Mouse (Mus musculus) liver, embryonic 12.5 days (tissue): ENCODE results near the gene Mtmr3. TPM values are rescaled to one million over a fixed set of nuclear protein-coding genes. Genes with fewer than 3 reads are reported as not detected.
"Not testable (repeated sequence)": the region's sequence is repeated elsewhere in the genome, so short reads cannot be mapped to it uniquely, and the experiment has no call there.

Experiments
- ATAC-seq: fragments of 200-750 bp; cut with Nextera tagmentation; 2 replicates; pipeline ENCODE4 v1.8.0; 2017; ENCODE audit warnings: moderate number of reproducible peaks, mild to moderate bottlenecking, moderate library complexity
- H3K27ac ChIP-seq: fragments of 300-500 bp; sonication (generic); 2 replicates; pipeline ENCODE4 v1.5.1; 2016; ENCODE audit warnings: mild to moderate bottlenecking
- H3K27me3 ChIP-seq: fragments of 300-500 bp; sonication (generic); replicated peaks from 2 replicates; pipeline ENCODE4 v1.6.1; 2016; ENCODE audit warnings: mild to moderate bottlenecking, moderate library complexity
- H3K36me3 ChIP-seq: fragments of 300-500 bp; sonication (generic); 2 replicates; pipeline ENCODE4 v1.6.1; 2016; ENCODE audit warnings: mild to moderate bottlenecking, moderate library complexity
- H3K4me1 ChIP-seq: fragments of 300-500 bp; sonication (generic); 2 replicates; pipeline ENCODE4 v1.6.1; 2016
- H3K4me2 ChIP-seq: fragments of 300-500 bp; sonication (generic); 2 replicates; pipeline ENCODE4 v1.6.1; 2016; ENCODE audit warnings: mild to moderate bottlenecking, moderate library complexity
- H3K4me3 ChIP-seq: fragments of 300-500 bp; sonication (generic); 2 replicates; pipeline ENCODE4 v1.5.1; 2016; ENCODE audit warnings: mild to moderate bottlenecking, moderate library complexity
- H3K9ac ChIP-seq: fragments of 300-500 bp; sonication (generic); 2 replicates; pipeline ENCODE4 v1.6.1; 2016; ENCODE audit warnings: mild to moderate bottlenecking, moderate library complexity
- H3K9me3 ChIP-seq: fragments of 300-500 bp; sonication (generic); replicated peaks from 2 replicates; pipeline ENCODE4 v1.6.1; 2016; ENCODE audit warnings: mild to moderate bottlenecking, moderate library complexity
- WGBS: fragments of 180-500 bp; shearing (Covaris S2); methylation state at CpG from one replicate; pipeline ENCODE4 v1.1.7; 2016; ENCODE audit not compliant: insufficient replicate concordance; 5-methylcytosine and 5-hydroxymethylcytosine counted together
- polyA plus RNA-seq: library from polyadenylated mRNA; unstranded; fragments of >200 nt; fragmentation: Nextera tagmentation; extraction: Ambion mirVana; gene quantifications from 2 replicates; pipeline ENCODE4 v1.2.1, GENCODE M21; 2016

Gene Mtmr3
- polyA plus RNA-seq, 1 experiment from 2014 or later: 38.8 TPM

DNA sequence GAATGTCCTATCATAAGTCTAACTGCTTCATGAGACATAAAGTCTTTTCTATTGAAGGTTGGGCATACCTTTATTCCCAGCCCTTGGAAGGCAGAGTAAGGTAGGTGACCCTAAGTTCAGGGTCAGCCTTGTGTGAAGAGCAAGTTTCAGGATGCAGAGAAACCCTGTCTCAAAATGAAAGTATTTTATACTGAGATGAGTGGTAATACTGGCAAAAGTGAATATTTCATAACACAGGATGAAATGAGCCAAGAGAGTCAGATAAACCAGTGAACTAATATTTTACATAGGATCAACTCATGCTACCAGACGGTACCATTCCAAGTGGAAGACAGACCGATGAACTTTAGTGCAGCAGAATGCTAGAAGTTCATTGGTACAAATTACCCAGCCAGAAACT is 3.7 kb upstream of the Mtmr3 start:
- WGBS: 88% methylated on average over 2 of the region's 2 CpGs
- no peak overlapping the region for H3K4me2 ChIP-seq
- H3K4me3 ChIP-seq: no peak overlapping the region
- peaks cover 9% of the 10 kb centered on the region for H3K27me3 ChIP-seq
- H3K36me3 ChIP-seq: no peaks in the 10 kb centered on the region
- peaks cover 25% of the 10 kb centered on the region for H3K4me1 ChIP-seq
- H3K9ac ChIP-seq: no peak overlapping the region
- H3K27ac ChIP-seq: no peak overlapping the region
- no peaks in the 10 kb centered on the region for H3K9me3 ChIP-seq
- ATAC-seq: no peak

DNA sequence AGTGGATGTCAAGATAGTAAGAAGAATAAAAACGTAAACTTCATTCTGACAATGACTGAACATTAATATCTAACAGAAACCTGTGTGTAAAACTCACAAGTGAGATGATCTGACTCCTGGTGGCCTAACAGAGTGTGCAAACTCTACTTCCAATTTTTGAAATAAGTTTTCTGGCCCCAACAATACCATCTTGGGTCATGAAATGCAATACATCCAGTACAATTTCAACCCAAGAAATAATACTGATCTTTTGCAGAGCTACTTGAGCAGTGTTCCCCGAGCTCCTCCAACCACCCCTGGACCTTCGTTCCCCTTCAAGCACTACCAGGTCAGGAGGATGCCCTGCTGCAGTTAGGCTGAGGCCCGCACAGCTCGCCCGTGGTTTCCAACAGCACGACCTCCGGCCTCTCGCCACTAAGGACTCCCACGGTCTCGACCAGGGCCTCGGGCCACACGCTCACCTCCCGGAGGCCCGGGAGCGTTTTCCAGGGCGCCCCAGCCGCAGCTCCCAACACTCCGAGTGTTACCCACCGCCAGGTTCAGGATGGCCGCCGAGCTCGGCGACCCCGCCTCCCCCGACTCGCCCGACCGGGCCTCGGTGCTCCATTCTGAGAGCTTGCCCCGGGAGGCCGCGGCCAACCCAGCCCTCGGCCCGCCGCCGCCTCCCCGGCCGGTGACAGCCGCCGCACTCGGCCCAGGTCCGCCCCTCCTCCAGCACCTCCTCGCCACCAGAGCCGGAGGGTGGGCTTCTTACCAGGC is 635 bp downstream of the Mtmr3 start:
- H3K4me2 ChIP-seq: peak overlapping the region; percentile 79
- no peaks in the 10 kb centered on the region for H3K27me3 ChIP-seq
- WGBS: 1% methylated on average over 45 of the region's 45 CpGs
- H3K9me3 ChIP-seq: no peaks in the 10 kb centered on the region
- H3K36me3 ChIP-seq: peaks cover 15% of the 10 kb centered on the region
- H3K9ac ChIP-seq: peak overlapping the region; percentile 99
- H3K27ac ChIP-seq: peak overlapping the region; percentile 97
- H3K4me1 ChIP-seq: peaks cover 52% of the 10 kb centered on the region
- ATAC-seq: peak; percentile 83
- H3K4me3 ChIP-seq: peak overlapping the region; percentile 99

DNA sequence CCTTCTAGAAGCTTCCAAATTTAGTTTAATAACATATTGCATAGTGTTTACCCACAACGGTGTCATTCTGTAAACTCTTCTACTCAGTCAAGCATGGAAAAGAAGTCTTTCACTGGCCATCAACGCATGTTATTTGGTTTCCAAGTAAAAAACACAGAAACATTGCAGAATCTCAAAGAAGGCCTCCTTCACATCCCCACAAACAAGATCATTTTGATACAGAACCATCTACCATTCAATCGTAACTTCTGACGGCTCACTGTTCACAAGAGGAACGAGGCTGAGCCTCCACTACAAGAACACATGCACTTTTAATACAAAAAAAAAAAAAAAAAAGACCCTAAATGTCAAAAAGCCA is 1.2 kb downstream of the Mtmr3 start:
- Histone ChIP-seq H3K4me2 (peak overlapping the region; percentile 79), H3K9me3 (no peaks in the 10 kb centered on the region), H3K4me3 (peak overlapping the region; percentile 99), H3K36me3 (peaks cover 18% of the 10 kb centered on the region), H3K9ac (peak overlapping the region; percentile 99), H3K27me3 (no peaks in the 10 kb centered on the region), H3K27ac (peak overlapping the region; percentile 97), H3K4me1 (peaks cover 52% of the 10 kb centered on the region)
- 17% methylated on average over 5 of the region's 5 CpGs for WGBS
- no peak for ATAC-seq

DNA sequence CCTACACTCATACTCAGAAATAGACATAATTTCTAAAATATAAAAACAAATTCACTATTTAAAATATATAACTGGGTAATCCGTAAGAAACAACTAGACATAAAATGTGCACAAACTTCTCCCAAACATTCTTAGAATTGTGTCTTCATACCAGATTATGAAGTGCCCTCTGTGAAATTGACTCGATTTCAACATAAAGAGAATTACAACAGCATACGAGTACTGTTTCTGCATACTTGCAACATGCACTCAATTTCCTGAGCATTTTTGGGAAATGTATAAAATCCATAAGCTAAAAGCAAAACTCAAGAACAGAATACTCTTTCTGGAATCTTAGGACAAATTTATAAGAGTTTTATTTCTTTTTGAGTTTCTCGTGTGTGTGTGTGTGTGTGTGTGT is 2.9 kb downstream of the Mtmr3 start:
- Histone ChIP-seq H3K4me2 (peak overlapping the region; percentile 79), H3K9me3 (no peaks in the 10 kb centered on the region), H3K9ac (peak overlapping the region; percentile 99), H3K27ac (0 out of 2 replicates have a peak overlapping the region, but pooled peaks have one; percentile 4), H3K36me3 (peaks cover 31% of the 10 kb centered on the region), H3K27me3 (no peaks in the 10 kb centered on the region), H3K4me1 (peaks cover 59% of the 10 kb centered on the region), H3K4me3 (peak overlapping the region; percentile 99)
- no peak for ATAC-seq
- WGBS: 78% methylated on average over 4 of the region's 4 CpGs

DNA sequence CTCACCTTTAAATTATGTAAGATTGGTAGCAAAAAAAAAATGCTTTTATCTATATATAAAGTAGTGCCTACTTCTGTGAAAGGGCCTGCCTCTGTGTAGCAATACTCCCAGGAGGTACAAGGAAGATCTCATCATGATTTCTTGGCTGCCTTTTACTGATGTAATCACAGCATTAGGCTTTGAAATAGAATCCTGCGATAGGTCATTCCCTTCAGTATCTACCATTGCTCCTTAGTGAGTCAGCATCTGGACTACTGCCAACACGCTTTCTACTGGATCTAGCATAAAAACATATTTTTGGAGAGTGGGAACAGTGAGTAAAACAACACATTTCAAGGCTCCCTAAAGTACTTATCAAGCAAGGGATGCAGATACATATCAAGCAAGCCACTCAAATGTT is 16.0 kb downstream of the Mtmr3 start:
- H3K9me3 ChIP-seq: no peaks in the 10 kb centered on the region
- no peaks in the 10 kb centered on the region for H3K27me3 ChIP-seq
- peak overlapping the region; percentile 10; the same call in 1 of the 2 replicates for H3K9ac ChIP-seq
- H3K4me2 ChIP-seq: no peak overlapping the region
- H3K4me3 ChIP-seq: no peak overlapping the region
- 73% methylated on average over 2 of the region's 2 CpGs for WGBS
- H3K27ac ChIP-seq: peak overlapping the region; percentile 64
- no peak for ATAC-seq
- peaks cover 8% of the 10 kb centered on the region for H3K36me3 ChIP-seq
- peaks cover 78% of the 10 kb centered on the region for H3K4me1 ChIP-seq

DNA sequence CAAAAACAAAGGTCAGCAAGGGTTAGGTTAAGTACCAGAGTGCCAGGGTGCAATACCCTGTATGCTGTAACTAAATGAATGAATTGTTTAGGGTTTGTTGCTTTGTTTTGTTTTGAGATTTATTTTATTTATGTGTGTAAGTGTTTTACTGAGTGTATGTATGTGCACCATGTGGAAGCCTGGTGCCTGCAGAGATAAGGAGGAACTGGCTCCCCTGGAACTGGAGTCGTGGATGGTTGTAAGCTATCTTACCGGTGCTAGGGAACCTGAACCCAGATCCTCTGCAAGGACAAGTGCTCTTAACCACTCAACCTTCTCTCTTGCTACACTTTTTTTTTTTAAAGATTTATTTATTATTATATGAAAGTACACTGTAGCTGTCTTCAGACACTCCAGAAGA is 17.6 kb downstream of the Mtmr3 start:
- H3K9ac ChIP-seq: peak overlapping the region; percentile 46
- no peaks in the 10 kb centered on the region for H3K9me3 ChIP-seq
- H3K4me2 ChIP-seq: peak overlapping the region; percentile 56
- peak overlapping the region; percentile 24 for H3K4me3 ChIP-seq
- peak; percentile 82 for ATAC-seq
- peak overlapping the region; percentile 96 for H3K27ac ChIP-seq
- no peaks in the 10 kb centered on the region for H3K27me3 ChIP-seq
- peaks cover 76% of the 10 kb centered on the region for H3K4me1 ChIP-seq
- 31% methylated on average over 2 of the region's 2 CpGs for WGBS
- H3K36me3 ChIP-seq: peaks cover 8% of the 10 kb centered on the region

DNA sequence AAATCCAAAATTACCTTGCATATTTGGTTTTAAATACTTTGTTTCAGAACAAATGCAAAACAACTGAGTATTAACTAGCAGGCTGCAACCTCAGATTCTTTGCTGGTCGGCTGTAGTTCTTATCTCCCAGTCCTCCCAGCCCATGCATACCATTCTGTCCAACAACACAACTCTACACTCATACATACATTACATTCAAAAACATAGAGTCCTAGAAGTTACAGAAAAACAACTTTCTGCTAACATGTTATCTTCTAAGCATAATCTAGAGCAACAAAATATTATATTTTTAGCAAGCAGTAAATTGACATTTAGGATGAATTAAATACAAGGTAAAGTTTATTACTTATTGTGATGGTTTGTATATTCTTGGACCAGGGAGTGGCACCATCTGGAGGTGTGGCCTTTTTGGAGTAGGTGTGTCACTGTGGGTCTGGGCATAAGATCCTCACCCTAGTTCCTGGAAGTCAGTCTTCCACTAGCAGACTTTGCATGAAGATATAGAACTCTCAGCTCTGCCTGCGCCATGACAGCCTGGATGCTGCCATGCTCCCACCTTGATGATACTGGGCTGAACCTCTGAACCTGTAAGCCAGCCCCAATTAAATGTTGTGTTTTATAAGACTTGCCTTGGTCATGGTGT is 18.5 kb downstream of the Mtmr3 start:
- peak; percentile 92 for ATAC-seq
- H3K27me3 ChIP-seq, H3K9me3 ChIP-seq, H3K36me3 ChIP-seq: not testable (repeated sequence)
- 19% methylated on average over 2 of the region's 2 CpGs for WGBS
- Histone ChIP-seq H3K9ac (peak overlapping the region; percentile 46; the same call in 1 of the 2 replicates), H3K4me2 (peak overlapping the region; percentile 56), H3K27ac (peak overlapping the region; percentile 96), H3K4me1 (peaks cover 78% of the 10 kb centered on the region), H3K4me3 (peak overlapping the region; percentile 24)

DNA sequence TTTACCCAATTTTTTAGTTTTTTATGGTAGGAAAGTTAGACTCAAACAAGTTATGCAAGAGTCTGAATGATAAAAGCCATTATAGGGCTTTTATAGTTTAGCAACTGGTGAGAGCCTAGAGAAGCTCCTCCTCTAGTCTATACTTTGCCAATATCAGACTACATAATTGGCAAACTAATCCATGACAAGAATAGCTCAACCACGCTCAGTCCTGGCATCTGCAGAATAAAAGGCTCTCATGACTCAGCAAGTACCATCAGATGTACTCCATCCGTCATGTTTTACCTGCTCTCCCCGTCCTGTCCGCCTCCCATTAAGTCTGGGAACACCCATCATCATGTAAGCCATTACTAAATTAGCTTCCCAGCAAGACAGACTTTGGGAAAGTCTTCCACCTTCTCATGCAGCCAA is 23.2 kb downstream of the Mtmr3 start:
- no peaks in the 10 kb centered on the region for H3K9me3 ChIP-seq
- H3K4me3 ChIP-seq: no peak overlapping the region
- H3K9ac ChIP-seq: no peak overlapping the region
- H3K27ac ChIP-seq: peak overlapping the region; percentile 67
- peaks cover 76% of the 10 kb centered on the region for H3K4me1 ChIP-seq
- no peak overlapping the region for H3K4me2 ChIP-seq
- peaks cover 5% of the 10 kb centered on the region; the same call in 1 of the 2 replicates for H3K36me3 ChIP-seq
- ATAC-seq: no peak
- WGBS: 62% methylated on average over 4 of the region's 4 CpGs
- H3K27me3 ChIP-seq: no peaks in the 10 kb centered on the region

DNA sequence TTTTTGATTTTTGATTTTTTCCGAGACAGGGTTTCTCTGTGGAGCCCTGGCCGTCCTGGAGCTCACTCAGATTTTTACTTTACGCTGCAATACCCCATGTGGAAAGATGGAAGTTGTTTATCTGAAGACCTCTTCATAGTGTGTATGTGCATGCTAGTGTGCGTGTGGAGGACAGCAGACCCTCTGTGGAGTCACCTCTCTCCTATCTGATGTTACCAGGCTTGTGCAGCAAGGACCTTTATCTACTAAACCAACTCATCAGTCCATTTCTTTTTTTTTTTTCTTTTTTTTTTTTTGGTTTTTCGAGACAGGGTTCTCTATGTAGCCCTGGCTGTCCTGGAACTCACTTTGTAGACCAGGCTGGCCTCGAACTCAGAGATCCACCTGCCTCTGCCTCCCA is 28.3 kb downstream of the Mtmr3 start:
- peak; percentile 87 for ATAC-seq
- H3K4me1 ChIP-seq: peaks cover 56% of the 10 kb centered on the region
- no peaks in the 10 kb centered on the region for H3K27me3 ChIP-seq
- no peak overlapping the region for H3K9ac ChIP-seq
- 0 out of 2 replicates have a peak overlapping the region, but pooled peaks have one; percentile 0 for H3K4me2 ChIP-seq
- H3K4me3 ChIP-seq: no peak overlapping the region
- WGBS: 37% methylated on average over 6 of the region's 6 CpGs
- H3K36me3 ChIP-seq: peaks cover 9% of the 10 kb centered on the region
- peak overlapping the region; percentile 30; the same call in 1 of the 2 replicates for H3K27ac ChIP-seq
- no peaks in the 10 kb centered on the region for H3K9me3 ChIP-seq

DNA sequence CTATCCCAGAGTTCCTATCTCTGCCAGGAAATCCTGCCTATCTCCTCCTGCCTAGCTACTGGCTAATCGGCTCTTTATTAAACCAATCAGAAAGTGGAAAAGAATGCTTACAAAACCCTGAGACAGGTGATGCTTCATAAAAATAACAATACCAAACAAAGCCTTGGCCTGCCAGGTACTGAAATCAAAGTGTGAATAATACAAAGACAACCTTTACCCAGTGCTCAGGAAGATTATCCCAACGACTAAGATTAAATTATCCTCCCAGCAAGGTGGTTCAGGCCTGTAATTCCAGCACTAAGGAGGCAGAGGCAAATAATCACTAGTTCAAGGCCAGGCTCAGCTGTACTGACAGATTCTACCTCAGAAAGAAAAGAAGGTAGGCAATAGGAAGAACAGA is 29.1 kb downstream of the Mtmr3 start:
- H3K36me3 ChIP-seq: peaks cover 9% of the 10 kb centered on the region
- no peak overlapping the region for H3K4me3 ChIP-seq
- WGBS: 58% methylated on average over 2 of the region's 2 CpGs
- no peak overlapping the region for H3K27ac ChIP-seq
- no peaks in the 10 kb centered on the region for H3K9me3 ChIP-seq
- peaks cover 52% of the 10 kb centered on the region for H3K4me1 ChIP-seq
- H3K9ac ChIP-seq: no peak overlapping the region
- H3K27me3 ChIP-seq: no peaks in the 10 kb centered on the region
- H3K4me2 ChIP-seq: no peak overlapping the region
- ATAC-seq: no peak

DNA sequence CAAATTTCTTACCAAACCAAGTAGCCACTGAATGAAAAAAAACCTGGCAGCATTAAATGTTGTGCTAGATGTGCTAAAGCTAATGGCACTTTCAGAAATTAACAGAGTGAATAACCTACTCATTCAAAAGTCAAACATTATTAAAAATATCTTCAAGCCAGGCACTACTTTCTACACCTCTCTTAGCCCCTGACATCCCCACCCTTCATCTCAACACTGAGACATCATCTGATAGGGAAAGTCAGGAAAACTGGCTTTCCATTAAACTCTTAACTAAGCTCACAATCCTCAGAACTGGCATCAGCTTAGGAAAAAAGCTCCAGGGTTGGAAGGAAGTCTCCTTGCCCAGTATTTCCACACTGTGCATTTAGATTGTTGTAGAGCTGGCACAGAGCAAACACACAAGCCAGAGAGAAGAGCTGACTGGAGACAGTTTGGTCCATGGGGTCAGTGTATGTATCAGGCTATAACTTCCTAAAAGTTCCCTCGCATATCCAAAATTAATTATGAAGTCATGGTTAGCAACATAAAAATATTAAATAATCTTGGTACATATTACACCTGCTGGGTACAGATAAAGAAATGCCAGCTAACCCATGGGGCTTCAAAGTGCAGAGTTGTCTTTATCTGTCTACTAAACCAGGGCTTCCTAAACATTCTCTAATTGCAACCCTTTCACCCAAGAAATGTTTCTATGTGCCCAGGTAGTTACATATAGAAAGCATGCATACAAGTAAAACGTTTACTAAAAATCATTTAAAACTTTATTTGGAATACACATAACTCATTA is 41.2 kb downstream of the Mtmr3 start:
- Histone ChIP-seq H3K27ac (peak overlapping the region; percentile 95), H3K4me1 (peaks cover 77% of the 10 kb centered on the region), H3K4me2 (peak overlapping the region; percentile 52), H3K9me3 (no peaks in the 10 kb centered on the region), H3K4me3 (no peak overlapping the region), H3K27me3 (no peaks in the 10 kb centered on the region), H3K36me3 (0 out of 2 replicates have a peak, but pooled peaks cover 9% of the 10 kb centered on the region), H3K9ac (peak overlapping the region; percentile 63)
- peak; percentile 92 for ATAC-seq
- 47% methylated on average over 2 of the region's 2 CpGs for WGBS

DNA sequence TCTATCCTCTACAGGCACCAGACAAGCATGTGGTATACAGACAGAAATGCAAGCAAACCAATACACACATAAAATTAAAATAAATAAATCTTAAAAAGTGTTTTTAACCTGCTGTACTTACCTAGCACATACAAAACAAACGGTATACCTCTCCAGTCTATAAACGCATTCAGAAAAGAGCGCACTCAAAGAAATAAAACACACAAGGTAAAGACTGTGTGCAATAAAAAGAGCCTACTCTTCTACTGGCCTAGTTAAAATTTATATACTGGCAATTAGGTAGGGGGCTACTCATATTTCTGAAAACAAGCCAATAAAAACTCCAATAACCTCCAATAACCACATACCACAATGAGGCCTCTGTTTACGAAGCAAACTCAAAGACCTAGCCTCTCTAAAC is 47.1 kb downstream of the Mtmr3 start:
- Histone ChIP-seq H3K4me1 (peaks cover 82% of the 10 kb centered on the region), H3K9me3 (no peaks in the 10 kb centered on the region), H3K4me2 (no peak overlapping the region), H3K4me3 (no peak overlapping the region), H3K9ac (no peak overlapping the region), H3K36me3 (peaks cover 11% of the 10 kb centered on the region; the same call in 1 of the 2 replicates), H3K27me3 (no peaks in the 10 kb centered on the region), H3K27ac (peak overlapping the region; percentile 71)
- WGBS: 93% methylated on average over 4 of the region's 4 CpGs
- no peak for ATAC-seq
